Mouse (Mus musculus) lung, postnatal 0 days (tissue): ENCODE data around the gene Scnm1.

Experiments
- CTCF ChIP-seq: IDR thresholded peaks from 2 replicates; pipeline ENCODE4 v1.5.1; 2016; ENCODE audit warnings: antibody characterized with exemption, mild to moderate bottlenecking
- EP300 ChIP-seq: IDR thresholded peaks from 2 replicates; pipeline ENCODE4 v1.6.1; 2016; ENCODE audit warnings: antibody characterized with exemption, mild to moderate bottlenecking, control low read depth

GRCm38 (mm10) chr3:95164840-95165239 is 31.0 kb upstream of the Scnm1 start:
- TF ChIP-seq CTCF (no peak), EP300 (no peak)
